Mouse (Mus musculus): ENCODE measurements at regions not wholly inside any gene's neighbourhood (a gene's known extent, or its start where the extent isn't known, plus 50 kb on each side); places are given as distances from the start of the nearest gene placed in this dataset.

- DNase-seq (ENCODE audit: low read depth) = no peak
Measured at GRCm38 (mm10) chr1:127152840-127153239, 52.0 kb upstream of the Mgat5 start.

GRCm38 (mm10) chr1:127135521-127135920, 69.3 kb upstream of the Mgat5 start:
- no peak for DNase-seq (ENCODE audit: low read depth)

GRCm38 (mm10) chr1:127131871-127132270, 72.9 kb upstream of the Mgat5 start:
- DNase-seq (ENCODE audit: low read depth) = no peak

GRCm38 (mm10) chr1:127124862-127125261, 80.0 kb upstream of the Mgat5 start:
- no peak for DNase-seq (ENCODE audit: low read depth)

- no peak for DNase-seq (ENCODE audit: low read depth)
Measured at GRCm38 (mm10) chr1:127118019-127118418, 86.8 kb upstream of the Mgat5 start.

GRCm38 (mm10) chr1:127107485-127107884, 97.3 kb upstream of the Mgat5 start:
- DNase-seq (ENCODE audit: low read depth) = no peak

- no peak for DNase-seq (ENCODE audit: low read depth)
Measured at GRCm38 (mm10) chr1:127105861-127106260, 99.0 kb upstream of the Mgat5 start.

- DNase-seq (ENCODE audit: low read depth) = no peak
Measured at GRCm38 (mm10) chr1:127103664-127104063, 101.2 kb upstream of the Mgat5 start.

- no peak for DNase-seq (ENCODE audit: low read depth)
Measured at GRCm38 (mm10) chr1:127098871-127099420, 105.9 kb upstream of the Mgat5 start.

- DNase-seq (ENCODE audit: low read depth) = no peak
Measured at GRCm38 (mm10) chr1:127087616-127088015, 117.2 kb upstream of the Mgat5 start.

GRCm38 (mm10) chr1:127085988-127086387, 118.8 kb upstream of the Mgat5 start:
- peak; percentile 6 for DNase-seq (ENCODE audit: low read depth)

- DNase-seq (ENCODE audit: low read depth) = no peak
Measured at GRCm38 (mm10) chr1:127083761-127084308, 121.0 kb upstream of the Mgat5 start.

- no peak for DNase-seq (ENCODE audit: low read depth)
Measured at GRCm38 (mm10) chr1:127079012-127079411, 125.8 kb upstream of the Mgat5 start.

GRCm38 (mm10) chr1:127062430-127062829, 142.4 kb upstream of the Mgat5 start:
- DNase-seq (ENCODE audit: low read depth) = no peak

- no peak for DNase-seq (ENCODE audit: low read depth)
Measured at GRCm38 (mm10) chr1:127045711-127046420, 158.9 kb upstream of the Mgat5 start.

GRCm38 (mm10) chr1:127034748-127035147, 170.1 kb upstream of the Mgat5 start:
- DNase-seq (ENCODE audit: low read depth) = no peak

- no peak for DNase-seq (ENCODE audit: low read depth)
Measured at GRCm38 (mm10) chr1:127031563-127031962, 173.3 kb upstream of the Mgat5 start.

GRCm38 (mm10) chr1:127028872-127029497, 175.8 kb upstream of the Mgat5 start:
- DNase-seq (ENCODE audit: low read depth) = no peak

- DNase-seq (ENCODE audit: low read depth) = no peak
Measured at GRCm38 (mm10) chr1:127023100-127023499, 181.7 kb upstream of the Mgat5 start.

- DNase-seq (ENCODE audit: low read depth) = no peak
Measured at GRCm38 (mm10) chr1:127017698-127018097, 187.1 kb upstream of the Nckap5 start.

GRCm38 (mm10) chr1:127015894-127016245, 185.3 kb upstream of the Nckap5 start:
- DNase-seq (ENCODE audit: low read depth) = no peak

- DNase-seq (ENCODE audit: low read depth) = no peak
Measured at GRCm38 (mm10) chr1:127015042-127015893, 184.7 kb upstream of the Nckap5 start.

Data from c-Kit-positive CD71-negative TER-119-negative erythroid progenitor cells, embryonic 14.5 days (primary cell).